Mouse (Mus musculus): ENCODE measurements around the gene 4932414N04Rik. TPM values are rescaled to one million over a fixed set of nuclear protein-coding genes. Genes with fewer than 3 reads are reported as not detected.

4932414N04Rik gene
- total RNA-seq, 2 experiments from 2014 or later: not detected

- no peak for DNase-seq (ENCODE audit: extremely low spot score in 1 of 2, low spot score in 2 of 2)
- intact Hi-C loops (cut with DNase I): no loop called here
These were observed 140.8 kb downstream of the 4932414N04Rik start for GRCm38 (mm10) chr2:68797106-68797505.

Other genes with a start within 250 kb of the 4932414N04Rik start
- gene Stk39, start 184.2 kb upstream of the 4932414N04Rik start, total RNA-seq (2021): 10 to 100 TPM; 49.2 to 51.6 TPM
- not detected for gene 4933409G03Rik, start 74.1 kb upstream of the 4932414N04Rik start, total RNA-seq (2021)
- 10 to 100 TPM; 63.9 to 67.0 TPM for gene Cers6, start 205.0 kb downstream of the 4932414N04Rik start, total RNA-seq (2021)